ENCODE assay signal across 30 mouse cellular contexts in the genomic region with DNA sequence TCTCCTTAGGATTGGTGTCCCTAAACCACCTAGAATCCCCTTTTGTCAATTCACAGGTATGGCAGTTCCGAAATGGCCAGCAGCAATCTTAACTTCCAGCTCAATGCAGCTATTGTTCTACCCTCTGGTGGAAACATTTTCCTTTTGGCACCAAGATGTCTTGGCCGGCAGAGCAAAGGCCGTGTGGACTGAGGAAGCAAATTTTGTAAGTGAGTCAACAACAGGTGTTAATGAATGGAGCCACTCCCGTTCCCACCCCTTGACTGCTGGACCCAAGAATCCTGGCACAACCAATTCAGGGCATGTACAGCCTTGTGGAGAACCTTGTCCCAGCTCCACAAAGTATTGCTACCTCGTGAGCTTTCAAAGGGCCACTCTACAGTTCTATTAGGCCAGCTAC.
DNase-seq lines count a peak whose midpoint lies in the region; ATAC-seq and TF ChIP-seq lines count a peak whose summit lies in the region.
"Had no signal": no experiment of that assay in that cellular context is flagged by ENCODE, and none has a peak within 500 bp of the region (broad histone marks: within the 10 kb centered on the region; RNA-seq: fewer than 3 reads in every experiment).

No protein-coding gene starts in this region.

- 50% methylated on average over 5 of the region's 5 CpGs for WGBS in lung, postnatal 0 days
- WGBS in intestine, embryonic 16.5 days, result 66% methylated on average over 5 of the region's 5 CpGs
- 55% methylated on average over 5 of the region's 5 CpGs for WGBS in stomach, postnatal 0 days

- 0 out of 2 replicates have a peak, but pooled peaks cover 4% of the 10 kb centered on the region for H3K4me1 ChIP-seq in lung, postnatal 0 days (ENCODE audit: insufficient read depth, low read depth, low read length)
- no peaks in the 10 kb centered on the region for H3K4me1 ChIP-seq in intestine, embryonic 16.5 days (ENCODE audit: control insufficient read depth, insufficient read depth, low read length)
- H3K4me1 ChIP-seq in stomach, postnatal 0 days (replicated peaks; ENCODE audit: control insufficient read depth, insufficient read depth), result no peaks in the 10 kb centered on the region
- H3K4me1 ChIP-seq: embryonic facial prominence, embryonic 12.5 days; forebrain, embryonic 10.5 days; forebrain, embryonic 15.5 days; kidney, embryonic 15.5 days; limb, embryonic 13.5 days; neural tube, embryonic 13.5 days had no signal

- no peak overlapping the region for H3K27ac ChIP-seq in lung, postnatal 0 days (ENCODE audit: low read length)
- H3K27ac ChIP-seq in intestine, embryonic 16.5 days (ENCODE audit: low read length), result no peak overlapping the region
- peak overlapping the region; percentile 65 for H3K27ac ChIP-seq in stomach, postnatal 0 days (replicated peaks)
- H3K27ac ChIP-seq: embryonic facial prominence, embryonic 12.5 days; forebrain, embryonic 10.5 days; forebrain, embryonic 15.5 days; kidney, embryonic 15.5 days; layer of hippocampus, adult 2 months; left cerebral cortex, adult 2 months; limb, embryonic 13.5 days; neural tube, embryonic 13.5 days had no signal

- H3K9ac ChIP-seq in lung, postnatal 0 days (replicated peaks; ENCODE audit: low read depth), result no peak overlapping the region
- H3K9ac ChIP-seq in intestine, embryonic 16.5 days (ENCODE audit: low read depth, low read length), result no peak overlapping the region
- H3K9ac ChIP-seq in stomach, postnatal 0 days (ENCODE audit: low read length), result no peak overlapping the region
- H3K9ac ChIP-seq: embryonic facial prominence, embryonic 12.5 days; forebrain, embryonic 15.5 days; kidney, embryonic 15.5 days; limb, embryonic 13.5 days; neural tube, embryonic 13.5 days had no signal

- DNase-seq in lung, postnatal 0 days (ENCODE audit: low spot score), result peak; percentile 51
- DNase-seq in lung, postnatal 10 days, result no peak
- DNase-seq in stomach, postnatal 0 days (ENCODE audit: low spot score), result peak; percentile 81
- DNase-seq in embryo, embryonic 10 days (ENCODE audit: low spot score), result no peak
- DNase-seq in cerebellum, postnatal 14 days, result no peak
- no peak for DNase-seq in urinary bladder, adult 18-20 months (ENCODE audit: low spot score in 2 of 2)
- DNase-seq: adrenal gland, adult 2 months; adrenal gland, postnatal 36 days; B cell, adult 2 months; cerebellum, adult 8-10 months; cerebellum, postnatal 36 days; embryo, embryonic 11 days; heart, postnatal 14 days; kidney, adult 11 months; kidney, postnatal 25 days had no signal

- no peaks in the 10 kb centered on the region for H3K27me3 ChIP-seq in lung, postnatal 0 days (replicated peaks; ENCODE audit: insufficient read depth, low read length)
- H3K27me3 ChIP-seq in intestine, embryonic 16.5 days (replicated peaks; ENCODE audit: control insufficient read depth, insufficient read depth, low read length), result no peaks in the 10 kb centered on the region
- no peaks in the 10 kb centered on the region for H3K27me3 ChIP-seq in myocyte (ENCODE audit: control insufficient read depth, insufficient read depth, insufficient read length)
- no peaks in the 10 kb centered on the region for H3K27me3 ChIP-seq in stomach, postnatal 0 days (ENCODE audit: control insufficient read depth, insufficient read depth, low read length)
- H3K27me3 ChIP-seq: embryonic facial prominence, embryonic 12.5 days; forebrain, embryonic 15.5 days; kidney, embryonic 15.5 days; limb, embryonic 13.5 days; neural tube, embryonic 13.5 days had no signal

- no peak for TF ChIP-seq CTCF in lung, postnatal 0 days (IDR thresholded peaks at IDR 0.05)
- TF ChIP-seq CTCF in stomach, postnatal 0 days (IDR thresholded peaks at IDR 0.05; ENCODE audit: low read depth), result 0 out of 2 replicates have a peak, but pooled peaks have one; percentile 13

- no peaks in the 10 kb centered on the region for H3K9me3 ChIP-seq in lung, postnatal 0 days (ENCODE audit: low read length)
- H3K9me3 ChIP-seq in intestine, embryonic 16.5 days (ENCODE audit: control insufficient read depth, low read length), result no peaks in the 10 kb centered on the region
- H3K9me3 ChIP-seq in stomach, postnatal 0 days (ENCODE audit: control insufficient read depth, low read length), result no peaks in the 10 kb centered on the region
- H3K9me3 ChIP-seq: embryonic facial prominence, embryonic 12.5 days; forebrain, embryonic 10.5 days; forebrain, embryonic 15.5 days; kidney, embryonic 15.5 days; limb, embryonic 13.5 days; neural tube, embryonic 13.5 days had no signal

- no peak overlapping the region for H3ac ChIP-seq in myocyte (ENCODE audit: control insufficient read depth, insufficient read length)

- no peaks in the 10 kb centered on the region for H3K36me3 ChIP-seq in lung, postnatal 0 days (ENCODE audit: insufficient read depth, low read length)
- no peaks in the 10 kb centered on the region for H3K36me3 ChIP-seq in intestine, embryonic 16.5 days (ENCODE audit: control insufficient read depth, insufficient read depth, low read length)
- H3K36me3 ChIP-seq in myocyte (ENCODE audit: control insufficient read depth, insufficient read depth), result no peaks in the 10 kb centered on the region
- H3K36me3 ChIP-seq in stomach, postnatal 0 days (ENCODE audit: control insufficient read depth, insufficient read depth, low read length), result no peaks in the 10 kb centered on the region; the same call in 1 of the 2 replicates
- H3K36me3 ChIP-seq: forebrain, embryonic 15.5 days had no signal

- H3K4me3 ChIP-seq in lung, postnatal 0 days (ENCODE audit: low read depth, low read length), result no peak overlapping the region
- H3K4me3 ChIP-seq in intestine, embryonic 16.5 days (ENCODE audit: low read length), result no peak overlapping the region
- H3K4me3 ChIP-seq in myocyte, result no peak overlapping the region
- H3K4me3 ChIP-seq in stomach, postnatal 0 days (ENCODE audit: low read depth, low read length), result no peak overlapping the region
- H3K4me3 ChIP-seq: embryonic facial prominence, embryonic 12.5 days; forebrain, embryonic 10.5 days; forebrain, embryonic 15.5 days; kidney, embryonic 15.5 days; layer of hippocampus, adult 2 months; left cerebral cortex, adult 2 months; limb, embryonic 13.5 days; neural tube, embryonic 13.5 days had no signal

- TF ChIP-seq EP300 in lung, postnatal 0 days (IDR thresholded peaks at IDR 0.05), result no peak
- no peak for TF ChIP-seq EP300 in stomach, postnatal 0 days (optimal IDR thresholded peaks at IDR 0.05)

- no peak for TF ChIP-seq POLR2A in myocyte (IDR thresholded peaks at IDR 0.05; ENCODE audit: insufficient read length, low read depth)

- no peak overlapping the region for H3K4me2 ChIP-seq in lung, postnatal 0 days (replicated peaks; ENCODE audit: low read depth, low read length)
- H3K4me2 ChIP-seq in intestine, embryonic 16.5 days (ENCODE audit: low read depth, low read length), result no peak overlapping the region
- no peak overlapping the region for H3K4me2 ChIP-seq in myocyte (ENCODE audit: low read depth)
- H3K4me2 ChIP-seq in stomach, postnatal 0 days (replicated peaks; ENCODE audit: low read depth), result no peak overlapping the region
- H3K4me2 ChIP-seq: embryonic facial prominence, embryonic 12.5 days; forebrain, embryonic 15.5 days; kidney, embryonic 15.5 days; limb, embryonic 13.5 days; liver, embryonic 11.5 days; midbrain, embryonic 11.5 days; neural tube, embryonic 13.5 days had no signal

- peak; percentile 46 for ATAC-seq in lung, postnatal 0 days
- ATAC-seq in intestine, embryonic 16.5 days, result peak; percentile 79
- ATAC-seq in stomach, postnatal 0 days (ENCODE audit: low FRiP score, low TSS enrichment), result peak; percentile 96
- ATAC-seq: activated CD4-positive, CD25-positive, alpha-beta regulatory T cell, adult 4 months; forebrain, embryonic 15.5 days; hindbrain, embryonic 16.5 days; midbrain, embryonic 16.5 days had no signal

- H3K79me2 ChIP-seq in myocyte (ENCODE audit: control insufficient read depth, insufficient read depth), result no peaks in the 10 kb centered on the region

TF ChIP-seq in myocyte, 11 proteins besides CTCF, POLR2A, EP300 and RAD21:
- no peak for TF ChIP-seq TCF3 (IDR thresholded peaks at IDR 0.05; ENCODE audit: insufficient read length, low read depth)
- TF ChIP-seq MYOG (IDR thresholded peaks at IDR 0.05; ENCODE audit: control insufficient read depth in 1 of 3, insufficient read depth in 1 of 3, insufficient read length in 2 of 3, low read depth in 2 of 3), result peak in 2 of 3 experiments; percentile 29 to 45
- TF ChIP-seq MYOD1 (IDR thresholded peaks at IDR 0.05; ENCODE audit: control insufficient read depth in 1 of 3, insufficient read length in 2 of 3, low read depth in 2 of 3), result peak in 2 of 3 experiments; percentile 17 to 66
- TF ChIP-seq SRF (IDR thresholded peaks at IDR 0.05; ENCODE audit: control insufficient read depth, insufficient read length, low read depth), result no peak
TF ChIP-seq in myocyte: peak in this region for 2.

Comparison
In these comparisons a context has a peak if more than half of its experiments do, and no peak if none do; other contexts are left out.
1. DNase-seq: peak in lung, postnatal 0 days (single experiment) and stomach, postnatal 0 days (single experiment); none in lung, postnatal 10 days (single experiment), embryo, embryonic 10 days (single experiment), cerebellum, postnatal 14 days (0 of 2) and urinary bladder, adult 18-20 months (0 of 2).
2. ATAC-seq: peak in every context shown above with its lines; median percentile 96 in stomach, postnatal 0 days; 79 in intestine, embryonic 16.5 days; 46 in lung, postnatal 0 days.